Mouse (Mus musculus) inflammation-experienced regulatory T-cells, adult 6 months (primary cell): ENCODE measurements around the gene Osbp. TPM values are rescaled to one million over a fixed set of nuclear protein-coding genes. Genes with fewer than 3 reads are reported as not detected.
"Not testable (repeated sequence)": the region's sequence is repeated elsewhere in the genome, so short reads cannot be mapped to it uniquely, and the experiment has no call there.

Experiments used
- ATAC-seq: one replicate; pipeline ENCODE4 v1.8.0; 2017
- polyA plus RNA-seq, 3 experiments: library from polyadenylated mRNA; unstranded; fragments of 100-300 nt; shearing (Covaris generic); gene quantifications; one replicate each; pipeline ENCODE4 v1.2.1; 2017

Gene Osbp
- polyA plus RNA-seq = 1 to 10 TPM; 7.1 to 8.4 (median 8.3) TPM

DNA sequence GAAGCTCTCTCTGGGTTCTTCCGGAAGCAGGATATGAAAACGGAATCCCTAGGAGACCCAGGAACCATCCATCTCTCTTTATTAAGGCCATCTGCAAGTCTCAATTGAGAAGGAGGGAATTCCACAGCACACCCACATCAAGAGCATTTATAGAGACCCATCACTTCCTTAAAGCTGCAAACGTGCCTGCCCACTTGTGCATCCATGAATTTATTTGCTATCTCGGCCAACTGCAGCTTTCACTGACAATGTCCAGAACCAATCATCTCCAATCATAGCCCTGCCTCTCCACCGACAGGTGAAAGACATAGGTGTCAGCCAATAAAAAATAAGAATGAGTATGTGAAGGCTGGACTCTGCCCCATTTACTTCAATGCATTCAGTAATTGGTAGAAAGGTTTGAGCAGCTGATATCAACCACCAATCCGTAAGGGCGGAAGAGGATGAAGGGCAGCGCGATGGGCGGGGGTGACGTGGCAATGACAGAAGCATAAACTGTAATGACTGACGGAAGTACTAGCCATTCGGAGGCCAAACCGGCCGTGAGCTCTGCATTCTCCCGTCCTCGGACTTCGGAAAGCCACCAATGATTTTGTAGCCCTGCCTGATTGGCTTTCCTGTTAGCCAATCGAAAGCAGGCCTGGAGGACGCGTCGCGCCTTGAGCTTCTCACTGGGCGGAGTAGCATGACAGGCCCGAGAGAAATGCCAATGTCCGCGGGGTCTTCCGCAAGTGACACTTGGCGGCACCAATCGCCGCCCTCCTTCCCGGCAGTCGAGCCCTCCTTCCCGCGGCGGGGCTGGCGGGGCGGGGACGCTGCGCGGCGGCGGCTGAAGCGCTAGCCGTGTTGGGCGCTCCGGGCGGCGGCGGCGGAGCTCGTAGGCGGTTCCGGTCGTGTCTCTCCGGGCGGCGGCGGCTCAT, at the start of gene Osbp:
Osbp (plus strand) TSS at position 919 of the 920 bp plus-strand sequence.
- peak; percentile 88 for ATAC-seq

DNA sequence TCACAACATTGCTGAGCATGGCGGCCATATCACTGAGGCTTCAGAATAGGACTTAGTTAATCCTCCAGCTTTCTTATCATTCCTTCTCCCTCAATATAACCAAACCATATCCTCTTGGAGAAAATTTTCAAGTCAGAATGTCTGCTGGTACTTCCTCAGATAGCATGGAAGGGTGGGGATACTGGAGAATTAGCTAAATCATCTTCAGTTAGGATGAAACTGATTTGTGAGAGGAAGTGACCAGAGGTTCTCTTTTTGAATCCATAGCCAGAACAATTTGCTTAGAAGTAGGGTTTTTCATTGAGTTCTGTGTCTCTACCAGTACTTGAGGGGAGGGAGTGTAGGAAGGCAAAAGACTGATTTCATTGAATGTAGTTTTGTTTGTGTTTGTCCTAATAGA, 43.7 kb upstream of the Osbp start:
- no peak for ATAC-seq

DNA sequence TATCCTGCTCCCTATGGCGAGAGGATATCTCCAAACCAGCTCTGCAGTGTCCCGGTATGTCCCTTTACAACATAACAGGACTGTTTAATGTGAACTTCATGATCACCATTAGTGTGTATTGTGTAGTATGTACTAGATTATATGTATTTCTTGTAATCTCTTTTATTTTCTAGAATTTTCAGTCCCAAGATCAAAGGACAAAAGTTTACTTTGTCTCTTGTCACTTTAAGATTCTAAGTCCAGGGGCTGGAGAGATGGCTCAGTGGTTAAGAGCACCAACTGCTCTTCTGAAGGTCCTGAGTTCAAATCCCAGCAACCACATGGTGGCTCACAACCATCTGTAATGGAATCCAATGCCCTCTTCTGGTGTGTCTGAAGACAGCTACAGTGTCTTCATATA, 43.2 kb upstream of the Osbp start:
- ATAC-seq = not testable (repeated sequence)

DNA sequence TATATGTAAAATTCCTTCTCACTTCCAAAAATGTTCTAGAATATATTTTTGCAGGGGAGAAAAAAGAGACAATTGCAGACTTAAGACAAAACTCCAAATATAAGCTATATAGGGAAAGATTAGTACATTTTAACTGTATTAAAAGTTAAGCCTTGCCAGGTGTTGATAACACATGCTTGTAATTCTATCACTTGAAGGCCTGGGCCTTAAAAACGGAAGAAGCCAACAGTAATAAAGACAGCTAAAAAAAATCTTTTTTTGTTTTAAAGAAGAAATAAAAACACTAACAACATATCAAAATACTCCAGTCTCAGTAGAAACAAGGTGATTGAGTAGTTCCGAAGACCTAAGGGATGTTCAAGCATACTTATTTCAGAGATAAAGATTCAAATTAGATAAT, 39.4 kb upstream of the Osbp start:
- ATAC-seq = no peak

DNA sequence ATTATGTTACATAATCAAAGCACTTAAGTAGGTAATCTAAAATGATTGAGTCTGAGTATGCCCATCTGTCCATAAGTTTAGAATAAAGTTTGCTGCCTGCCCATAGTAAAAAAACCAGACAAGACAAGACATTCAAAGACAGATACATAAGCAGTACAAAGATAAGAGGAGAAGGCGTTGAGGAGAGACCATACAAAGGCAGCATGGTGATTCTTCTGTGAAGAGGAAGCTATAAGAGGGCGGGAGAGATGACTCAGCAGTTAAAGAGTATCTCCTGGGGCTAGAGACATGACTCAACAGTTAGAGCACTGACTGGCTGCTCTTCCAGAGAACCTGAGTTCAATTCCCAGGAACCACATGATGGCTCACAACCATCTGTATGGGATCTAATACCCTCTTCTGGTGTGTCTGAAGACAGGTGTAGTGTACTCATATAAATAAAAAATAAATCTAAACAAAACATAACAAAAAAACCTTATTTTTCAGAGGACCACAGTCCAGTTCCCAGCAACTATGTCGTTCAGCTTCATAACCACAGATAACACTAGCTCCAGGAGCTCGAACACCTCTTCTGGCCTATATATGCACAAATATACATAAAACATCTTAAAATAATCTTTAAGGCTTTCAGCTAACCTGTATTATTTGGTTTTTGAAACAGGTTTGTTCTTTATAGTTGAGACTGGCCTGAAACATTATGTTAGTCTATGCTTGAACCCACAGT, 37.6 kb upstream of the Osbp start:
- ATAC-seq = no peak

DNA sequence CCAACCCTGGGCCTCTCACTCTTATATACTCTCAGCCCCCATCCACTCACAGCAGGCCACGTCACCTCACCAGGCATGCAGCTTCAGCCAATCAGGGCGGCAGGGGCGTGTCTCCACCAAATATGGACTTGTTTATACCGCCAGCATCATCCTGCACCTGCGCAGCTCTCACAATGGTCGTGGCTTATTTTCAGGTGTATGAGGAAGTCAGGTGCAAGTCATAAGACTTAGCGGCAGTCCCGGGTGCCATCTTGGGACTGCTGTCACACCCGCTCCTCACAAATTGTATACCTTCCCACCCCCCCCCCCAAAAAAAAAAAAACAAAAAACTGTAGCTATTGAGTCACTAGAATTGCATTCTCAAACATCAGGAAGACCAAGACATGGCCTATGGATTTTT, 19.3 kb upstream of the Osbp start:
- ATAC-seq = not testable (repeated sequence)

DNA sequence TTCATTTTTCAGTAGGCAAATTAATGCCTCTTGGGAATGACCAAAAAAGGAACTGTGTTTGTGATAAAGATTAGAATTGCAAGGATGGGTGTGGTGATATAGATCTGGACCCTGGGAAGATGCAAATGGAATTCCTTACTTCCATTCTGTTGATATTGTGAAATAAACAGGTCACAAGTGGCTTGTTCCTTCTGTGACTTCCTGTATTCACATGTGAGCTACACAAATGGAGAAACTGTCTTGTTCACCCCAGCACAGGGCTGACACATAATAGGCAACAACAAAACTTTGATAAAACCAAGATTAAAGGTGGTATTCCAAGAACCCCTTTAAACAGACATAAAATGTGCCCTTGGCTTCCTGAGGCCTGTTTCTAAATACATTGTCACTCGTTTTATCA, 15.9 kb upstream of the Osbp start:
- ATAC-seq = no peak

DNA sequence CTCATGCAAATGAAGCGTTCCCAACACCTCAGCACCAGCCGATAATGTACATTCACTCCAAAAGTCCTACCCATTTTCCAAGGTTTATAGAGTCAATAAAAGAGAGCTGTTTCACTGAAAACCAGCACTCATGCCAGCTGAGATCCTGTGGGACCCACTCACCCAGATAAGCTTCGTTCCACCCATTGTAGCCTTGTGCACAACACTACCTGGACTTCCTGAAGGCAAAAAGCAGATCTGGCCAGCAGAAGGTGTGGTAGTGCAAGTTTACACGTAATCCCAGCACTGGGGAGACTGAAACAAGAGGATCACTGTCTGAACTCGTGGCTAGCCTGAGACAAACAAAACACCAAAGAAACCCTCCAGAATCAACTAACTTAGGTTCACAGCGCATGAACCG, 15.0 kb upstream of the Osbp start:
- ATAC-seq = no peak

DNA sequence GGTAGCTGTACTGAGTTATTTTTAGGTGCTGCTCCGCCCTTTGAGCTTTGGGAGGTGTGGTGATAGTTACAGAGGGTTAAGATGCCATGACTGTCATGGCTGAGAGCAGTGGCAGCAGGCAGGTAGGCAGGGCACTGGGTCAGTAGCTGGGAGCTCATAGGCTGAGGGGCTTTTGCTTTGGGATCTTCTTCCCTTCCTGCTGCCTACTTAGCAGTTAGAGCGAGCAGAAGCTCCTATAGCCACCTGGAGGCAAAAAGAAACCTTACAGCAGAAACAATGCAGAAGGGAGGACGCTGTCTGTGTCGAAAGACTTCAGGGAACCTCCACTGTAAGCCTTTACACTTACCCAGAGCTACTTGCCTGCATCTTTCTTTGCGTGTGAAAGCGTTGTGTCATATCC, 11.5 kb upstream of the Osbp start:
- no peak for ATAC-seq

DNA sequence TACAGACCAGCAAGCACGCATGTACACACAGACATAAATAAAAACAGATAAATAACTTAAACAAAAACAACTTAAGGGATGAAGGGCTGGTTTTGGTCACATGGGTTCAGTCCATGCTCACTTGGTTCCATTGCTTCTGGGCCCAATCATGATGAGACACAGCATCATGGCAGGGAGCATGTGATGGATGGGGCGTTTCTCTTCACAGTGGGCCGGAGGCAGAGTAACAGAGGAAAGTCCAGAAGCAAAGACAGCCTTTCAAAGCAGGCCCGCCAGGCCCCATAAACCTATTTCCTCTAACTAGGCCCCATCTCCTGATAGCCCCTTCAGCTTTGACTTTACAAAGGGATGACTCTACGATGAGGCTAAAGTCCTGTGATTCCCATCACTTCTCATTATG, 9.1 kb upstream of the Osbp start:
- no peak for ATAC-seq

DNA sequence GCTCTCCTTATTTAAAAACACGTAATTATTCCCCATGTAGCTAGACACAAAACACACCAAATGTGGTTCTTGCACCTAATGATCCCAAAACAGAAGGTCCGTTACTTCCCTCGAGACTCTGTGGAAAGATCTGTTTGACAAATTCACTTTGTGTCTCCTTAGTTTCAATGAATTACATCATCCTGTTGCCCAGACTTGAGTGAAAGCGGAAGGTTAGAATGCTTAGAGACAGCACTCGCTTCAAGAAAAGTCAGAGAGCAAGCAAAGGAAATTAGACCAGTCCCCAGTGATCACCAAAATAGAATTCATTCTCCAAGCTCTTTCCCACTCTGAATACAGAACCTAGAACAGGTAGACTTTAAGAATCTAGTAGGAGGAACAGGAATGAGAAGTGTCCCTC, 8.3 kb upstream of the Osbp start:
- no peak for ATAC-seq

DNA sequence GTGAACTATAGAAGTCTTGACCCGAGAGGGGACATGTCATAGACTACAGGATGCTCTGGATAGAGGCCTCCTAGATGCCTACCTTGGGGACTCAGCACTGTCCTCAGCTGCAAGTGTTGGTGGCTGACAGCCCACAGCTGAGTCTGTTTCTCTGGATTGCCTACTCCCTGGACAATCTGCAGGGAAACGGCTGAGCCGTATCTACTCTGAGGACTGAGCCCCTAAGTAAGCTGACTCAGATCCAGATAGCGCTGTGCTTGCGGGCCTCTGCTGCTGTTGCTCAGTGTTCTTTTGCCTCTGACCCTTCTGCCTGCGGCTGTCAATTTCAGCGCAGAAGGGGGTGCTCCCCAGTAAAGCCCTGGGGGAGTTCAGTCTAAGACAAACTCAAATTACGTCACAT, 7.9 kb upstream of the Osbp start:
- ATAC-seq = no peak

DNA sequence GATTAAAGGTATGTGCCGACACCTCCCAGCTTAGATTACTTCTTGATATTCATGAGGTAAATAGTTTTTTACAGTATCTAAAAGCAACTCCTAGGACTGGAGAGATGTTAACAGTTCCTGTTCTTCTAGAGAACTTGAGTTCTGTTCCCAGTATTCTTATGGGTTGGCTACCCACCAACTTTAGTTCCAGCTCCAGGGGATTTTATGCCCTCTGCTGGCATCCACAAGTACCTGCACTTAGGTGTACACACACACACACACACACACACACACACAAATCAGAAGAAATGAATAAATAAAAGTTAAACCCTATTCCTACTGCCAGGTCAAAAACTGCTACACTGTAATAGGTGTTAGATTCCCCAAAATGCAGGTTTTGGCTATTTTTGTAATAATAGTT, 1.5 kb upstream of the Osbp start:
- ATAC-seq = no peak

DNA sequence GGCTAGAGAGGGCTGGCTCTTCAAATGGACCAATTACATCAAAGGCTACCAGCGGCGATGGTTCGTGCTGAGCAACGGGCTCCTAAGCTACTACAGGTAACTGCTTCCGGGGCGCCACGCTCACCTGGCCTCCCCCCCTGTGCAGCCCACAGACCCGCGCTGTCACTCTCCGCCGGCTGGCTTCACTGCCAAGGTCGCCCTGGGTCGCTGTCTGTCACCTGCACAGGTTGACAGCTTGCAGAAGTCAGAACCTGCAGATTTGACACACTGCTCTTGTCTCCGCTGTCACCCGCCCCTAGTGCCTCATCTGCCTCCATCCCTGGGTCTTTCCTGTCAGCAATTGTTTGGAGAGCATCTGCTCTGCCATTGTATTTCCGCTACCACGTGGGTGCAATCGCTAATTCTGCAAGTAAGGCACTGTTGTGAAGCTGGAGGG, 478 bp downstream of the Osbp start:
- ATAC-seq = no peak

DNA sequence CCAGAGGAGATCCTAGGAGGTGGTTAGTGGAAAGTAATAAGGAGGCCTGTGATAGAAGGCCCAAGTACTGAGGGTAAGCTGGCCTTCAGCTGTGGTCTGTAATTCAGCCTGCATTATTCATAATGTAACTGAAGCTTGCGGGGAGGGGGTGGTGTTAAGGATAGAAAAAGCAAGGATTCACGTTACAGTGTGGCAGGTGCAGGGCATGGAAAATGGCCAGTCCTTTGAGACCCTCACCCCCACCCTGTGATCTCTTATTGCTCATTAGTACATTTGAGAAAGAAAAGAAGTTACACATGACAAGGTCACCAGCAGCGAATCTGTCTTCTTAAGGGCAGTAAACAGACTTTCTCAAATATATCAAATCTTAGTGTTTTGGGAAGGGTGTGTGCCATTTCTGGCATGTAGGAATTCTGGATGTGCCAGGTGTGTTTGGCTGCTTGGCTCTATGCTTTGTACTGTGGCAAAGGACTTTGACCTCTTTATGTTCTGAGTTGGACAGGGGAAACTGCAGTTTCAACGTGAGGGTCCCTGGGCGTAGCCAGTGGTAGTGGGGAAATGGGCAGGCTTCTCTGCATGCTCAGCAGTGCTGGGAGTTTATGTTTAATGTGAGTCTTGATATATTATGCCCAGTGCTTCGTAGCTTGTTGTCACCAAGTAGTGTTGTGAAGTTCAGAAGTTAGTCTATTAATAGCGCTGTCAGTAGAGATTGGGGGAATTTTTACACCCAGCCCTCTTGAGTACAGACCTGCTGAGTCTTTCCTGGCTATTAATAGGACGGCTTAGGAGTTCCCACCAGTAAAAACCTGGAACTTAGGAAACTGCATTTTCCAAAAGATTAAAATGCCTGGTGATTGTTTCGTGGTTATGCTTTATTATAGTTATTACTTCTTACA, 3.7 kb downstream of the Osbp start:
- no peak for ATAC-seq

DNA sequence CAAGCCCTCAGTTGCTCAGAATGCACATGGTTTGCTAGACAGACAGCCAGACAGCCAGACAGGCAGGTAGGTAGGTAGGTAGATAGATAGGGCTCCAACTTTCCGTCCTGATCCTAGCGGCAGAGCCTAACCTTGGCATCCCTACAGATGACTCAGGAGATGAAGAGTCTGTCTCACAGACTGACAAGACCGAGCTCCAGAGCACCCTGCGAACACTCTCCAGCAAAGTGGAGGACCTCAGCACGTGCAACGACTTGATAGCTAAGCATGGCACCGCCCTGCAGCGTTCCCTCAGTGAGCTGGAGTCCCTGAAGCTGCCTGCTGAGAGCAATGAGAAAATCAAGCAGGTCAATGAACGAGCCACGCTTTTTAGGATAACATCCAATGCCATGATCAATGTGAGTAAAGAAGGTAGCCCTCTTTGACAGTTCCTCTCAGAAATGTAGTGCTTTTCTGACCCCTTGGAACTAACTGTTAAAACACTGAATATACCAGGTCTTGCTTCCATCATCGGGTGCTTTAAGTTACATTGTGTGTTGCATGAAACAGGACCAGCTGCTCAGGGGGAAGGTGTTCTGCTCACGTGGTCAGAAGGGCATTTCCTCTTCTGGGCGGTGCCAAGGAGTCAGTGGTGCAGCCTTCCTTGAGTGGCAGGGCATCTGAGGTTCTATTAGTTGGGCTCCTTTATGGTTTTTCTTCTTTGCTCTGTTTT, 7.9 kb downstream of the Osbp start:
- ATAC-seq = no peak

DNA sequence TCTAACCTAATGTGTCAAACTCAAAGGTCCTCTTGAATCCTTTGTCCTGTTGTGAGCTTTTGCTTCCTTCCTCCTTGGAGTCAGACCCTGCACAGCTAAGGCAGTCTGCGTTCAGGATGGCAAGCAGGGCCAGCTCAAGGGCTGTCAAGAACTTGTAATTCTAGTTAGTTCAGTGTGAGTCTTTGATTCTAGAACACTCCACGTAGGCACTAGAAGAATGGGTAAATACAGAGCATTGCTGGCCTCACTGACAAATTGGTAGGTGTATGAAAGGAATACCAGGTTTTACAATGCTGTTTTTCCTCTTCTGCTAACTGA, 8.4 kb downstream of the Osbp start:
- no peak for ATAC-seq

DNA sequence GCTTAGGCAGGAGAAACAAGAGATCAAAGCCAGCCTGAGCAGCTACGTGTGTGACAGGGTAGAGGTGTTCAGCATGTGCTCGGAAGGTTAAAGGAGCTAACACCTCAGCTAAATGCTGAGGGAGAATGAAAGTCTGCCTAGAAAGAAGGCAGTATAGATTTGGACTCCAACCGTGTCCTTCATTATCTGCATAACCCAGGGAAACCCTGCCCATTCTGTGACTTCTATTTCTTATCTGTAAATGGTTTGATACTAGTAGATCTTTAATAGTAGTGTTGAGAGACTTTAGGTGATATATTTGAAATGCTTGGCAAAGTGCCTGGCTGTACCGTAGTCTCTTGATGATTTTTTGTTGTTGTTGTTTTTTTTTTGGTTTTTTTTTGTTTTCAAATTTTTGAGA, 9.9 kb downstream of the Osbp start:
- no peak for ATAC-seq

DNA sequence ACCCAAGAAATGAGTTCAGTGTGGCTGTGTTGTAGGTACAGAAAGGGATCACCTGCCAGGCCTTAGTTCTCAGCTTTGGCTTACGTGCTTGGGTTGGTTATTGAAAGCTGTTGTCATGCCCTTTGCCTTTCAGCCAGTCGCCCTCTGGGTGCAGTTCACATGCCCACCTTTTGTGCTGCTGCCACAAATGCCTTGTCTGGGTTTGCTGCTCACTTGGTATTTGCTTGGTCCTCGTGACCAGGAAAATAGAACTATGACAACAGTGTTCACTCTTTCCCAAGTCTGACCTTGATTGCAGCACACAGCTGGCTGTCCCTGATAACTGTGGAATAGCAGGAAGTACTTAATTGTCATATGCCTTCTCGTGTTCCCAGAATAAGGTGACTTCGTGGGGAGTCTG, 11.6 kb downstream of the Osbp start:
- ATAC-seq = no peak

DNA sequence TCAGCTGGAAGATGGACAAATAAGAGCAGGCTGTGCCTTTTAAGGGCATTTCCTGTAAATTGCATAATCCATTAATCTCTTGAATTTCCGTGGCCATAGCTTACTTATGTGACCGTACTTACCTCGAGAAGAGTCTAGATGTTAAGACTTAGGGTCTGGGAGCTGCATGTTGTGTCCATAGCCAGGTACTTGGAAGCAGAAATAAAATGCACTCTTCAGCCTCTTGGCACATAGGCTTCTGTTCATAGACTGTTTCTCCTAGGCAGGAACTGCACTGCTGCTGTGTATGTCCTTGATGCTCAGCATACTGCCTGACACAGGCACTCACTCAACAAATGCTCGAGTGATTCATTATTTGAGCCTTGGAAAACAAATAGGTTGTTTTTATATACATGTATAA, 14.7 kb downstream of the Osbp start:
- no peak for ATAC-seq

DNA sequence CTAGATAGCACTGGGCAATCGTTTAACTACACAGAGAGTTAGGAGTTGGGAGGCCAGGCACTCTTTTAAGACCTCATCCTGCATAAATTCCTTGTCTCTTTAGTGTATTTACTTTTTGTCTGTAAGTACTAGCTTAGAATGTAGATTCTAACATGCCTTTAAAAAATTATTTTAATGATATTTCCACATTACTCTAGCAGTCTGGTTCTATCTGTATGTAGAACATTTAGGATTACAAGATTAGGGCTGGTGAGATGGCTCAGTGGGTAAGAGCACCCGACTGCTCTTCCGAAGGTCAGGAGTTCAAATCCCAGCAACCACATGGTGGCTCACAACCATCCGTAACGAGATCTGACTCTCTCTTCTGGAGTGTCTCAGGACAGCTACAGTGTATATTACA, 18.9 kb downstream of the Osbp start:
- ATAC-seq = not testable (repeated sequence)

DNA sequence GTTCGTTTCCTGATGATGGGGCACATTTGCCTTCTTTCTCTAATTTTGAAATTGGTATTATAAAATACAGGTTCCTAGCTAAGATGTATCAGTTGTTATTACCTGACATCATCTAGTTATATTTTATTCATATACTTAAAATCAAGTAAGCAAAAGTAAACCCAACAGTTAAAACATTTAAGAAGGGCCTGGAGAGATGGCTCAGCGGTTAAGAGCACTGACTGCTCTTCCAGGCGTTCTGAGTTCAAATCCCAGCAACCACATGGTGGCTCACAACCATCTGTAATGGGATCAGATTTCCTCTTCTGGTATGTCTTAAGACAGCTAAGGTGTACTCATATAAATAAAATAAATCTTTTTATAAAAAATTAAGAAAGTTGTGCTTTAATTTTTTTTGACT, 22.1 kb downstream of the Osbp start:
- ATAC-seq = no peak

DNA sequence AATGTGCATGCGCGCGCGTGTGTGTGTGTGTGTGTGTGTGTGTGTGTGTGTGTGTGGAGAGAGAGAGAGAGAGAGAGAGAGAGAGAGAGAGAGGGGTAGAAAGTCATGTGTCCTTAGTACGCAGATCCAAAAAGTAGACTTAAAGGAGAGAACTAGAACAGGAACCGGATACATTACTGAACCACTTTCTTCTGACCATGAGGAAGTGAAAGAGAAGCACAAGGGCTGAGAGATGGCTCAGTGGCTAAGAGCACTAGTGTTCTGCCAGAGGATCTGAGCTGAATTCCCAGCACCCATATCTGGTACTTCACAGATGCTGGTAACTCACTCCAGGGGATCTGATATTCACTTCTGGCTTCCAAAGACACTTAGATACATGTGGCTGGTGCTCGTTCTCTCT, 23.6 kb downstream of the Osbp start:
- ATAC-seq = no peak
